Mouse (Mus musculus) cerebellum, adult 2 months (tissue): Measurements from ENCODE around the gene Pofut1.

Experiments
- CTCF ChIP-seq: fragments of 200-500 bp; IDR thresholded peaks from 2 replicates; pipeline ENCODE4 v1.5.1; 2011; ENCODE audit warnings: low read depth, mild to moderate bottlenecking, control low read depth, low read length, moderate library complexity, borderline replicate concordance; ENCODE audit not compliant: insufficient read depth
- POLR2A ChIP-seq: fragments of 200-500 bp; IDR thresholded peaks from 2 replicates; pipeline ENCODE4 v1.6.1; 2011; ENCODE audit warnings: low read length, control low read depth, borderline replicate concordance; ENCODE audit not compliant: insufficient read depth

GRCm38 (mm10) chr2:153221620-153222019, 19.7 kb upstream of the Pofut1 start:
- TF ChIP-seq CTCF (no peak), POLR2A (no peak)
